Mouse (Mus musculus): Measurements from ENCODE around the gene Pgm5. TPM values are rescaled to one million over a fixed set of nuclear protein-coding genes. Genes with fewer than 3 reads are reported as not detected.

Gene Pgm5
- total and polyA plus RNA-seq, 2 experiments from 2014 or later, result 0.57 to 11.7 TPM

GRCm38 (mm10) chr19:24700664-24701063 lies 161.0 kb downstream of the Pgm5 start:
- Histone ChIP-seq H3K9me3 (ENCODE audit: low read length) (no peaks in the 10 kb centered on the region), H3K4me2 (ENCODE audit: low read depth, low read length, poor library complexity, severe bottlenecking) (no peak overlapping the region), H3K27me3 (ENCODE audit: insufficient read depth, low read length) (no peaks in the 10 kb centered on the region), H3K27ac (ENCODE audit: low read depth, low read length) (no peak overlapping the region), H3K4me3 (ENCODE audit: low read depth, low read length) (no peak overlapping the region), H3K4me1 (ENCODE audit: insufficient read depth, low read length) (no peaks in the 10 kb centered on the region), H3K36me3 (ENCODE audit: insufficient read depth, low read length) (no peaks in the 10 kb centered on the region), H3K9ac (replicated peaks; ENCODE audit: low read length, poor library complexity, severe bottlenecking) (no peak overlapping the region)
- no peak for TF ChIP-seq CTCF (IDR thresholded peaks at IDR 0.05)
- ATAC-seq (ENCODE audit: low FRiP score), result no peak
- WGBS, result 88% methylated on average over 5 of the region's 5 CpGs
- DNase-seq (ENCODE audit: low spot score), result no peak

- peak; percentile 52 for DNase-seq (ENCODE audit: low spot score)
These were observed 161.7 kb downstream of the Pgm5 start for GRCm38 (mm10) chr19:24699910-24700309.

GRCm38 (mm10) chr19:24699196-24699595 lies 162.5 kb downstream of the Pgm5 start:
- Histone ChIP-seq H3K27me3 (ENCODE audit: insufficient read depth, low read length) (no peaks in the 10 kb centered on the region), H3K4me3 (ENCODE audit: low read depth, low read length) (no peak overlapping the region), H3K27ac (ENCODE audit: low read depth, low read length) (no peak overlapping the region), H3K9me3 (ENCODE audit: low read length) (no peaks in the 10 kb centered on the region), H3K36me3 (ENCODE audit: insufficient read depth, low read length) (no peaks in the 10 kb centered on the region), H3K4me2 (ENCODE audit: low read depth, low read length, poor library complexity, severe bottlenecking) (no peak overlapping the region), H3K9ac (replicated peaks; ENCODE audit: low read length, poor library complexity, severe bottlenecking) (no peak overlapping the region), H3K4me1 (ENCODE audit: insufficient read depth, low read length) (no peaks in the 10 kb centered on the region)
- WGBS, result 79% methylated on average over 3 of the region's 3 CpGs
- ATAC-seq (ENCODE audit: low FRiP score) (no peak), DNase-seq (ENCODE audit: low spot score) (no peak)
- TF ChIP-seq CTCF (IDR thresholded peaks at IDR 0.05), result no peak

More at GRCm38 (mm10) chr19:24699910-24700309, 161.7 kb downstream of the Pgm5 start:
- no peaks in the 10 kb centered on the region for H3K9me3 ChIP-seq (ENCODE audit: low read length)
- H3K36me3 ChIP-seq (ENCODE audit: insufficient read depth, low read length), result no peaks in the 10 kb centered on the region
- H3K4me3 ChIP-seq (ENCODE audit: low read depth, low read length), result no peak overlapping the region
- H3K27me3 ChIP-seq (ENCODE audit: insufficient read depth, low read length), result no peaks in the 10 kb centered on the region
- H3K4me1 ChIP-seq (ENCODE audit: insufficient read depth, low read length), result no peaks in the 10 kb centered on the region
- H3K4me2 ChIP-seq (ENCODE audit: low read depth, low read length, poor library complexity, severe bottlenecking), result no peak overlapping the region
- no peak for ATAC-seq (ENCODE audit: low FRiP score)
- H3K9ac ChIP-seq (replicated peaks; ENCODE audit: low read length, poor library complexity, severe bottlenecking), result no peak overlapping the region
- no peak overlapping the region for H3K27ac ChIP-seq (ENCODE audit: low read depth, low read length)
- TF ChIP-seq CTCF (IDR thresholded peaks at IDR 0.05), result peak; percentile 54

- no peak for DNase-seq (ENCODE audit: low spot score)
- no peak overlapping the region for H3K4me3 ChIP-seq (ENCODE audit: low read depth, low read length)
- no peak for ATAC-seq (ENCODE audit: low FRiP score)
- H3K27me3 ChIP-seq (ENCODE audit: insufficient read depth, low read length), result no peaks in the 10 kb centered on the region
- H3K9ac ChIP-seq (replicated peaks; ENCODE audit: low read length, poor library complexity, severe bottlenecking), result no peak overlapping the region
- TF ChIP-seq CTCF (IDR thresholded peaks at IDR 0.05), result no peak
- H3K9me3 ChIP-seq (ENCODE audit: low read length), result no peaks in the 10 kb centered on the region
- no peaks in the 10 kb centered on the region for H3K36me3 ChIP-seq (ENCODE audit: insufficient read depth, low read length)
- H3K27ac ChIP-seq (ENCODE audit: low read depth, low read length), result no peak overlapping the region
- no peak overlapping the region for H3K4me2 ChIP-seq (ENCODE audit: low read depth, low read length, poor library complexity, severe bottlenecking)
- H3K4me1 ChIP-seq (ENCODE audit: insufficient read depth, low read length), result no peaks in the 10 kb centered on the region
- WGBS, result 72% methylated on average over 5 of the region's 5 CpGs
These were observed 163.0 kb downstream of the Pgm5 start for GRCm38 (mm10) chr19:24698651-24699050.

- no peak for ATAC-seq (ENCODE audit: low FRiP score)
- 76% methylated on average over 1 of the region's 1 CpGs for WGBS
- H3K36me3 ChIP-seq (ENCODE audit: insufficient read depth, low read length), result no peaks in the 10 kb centered on the region
These were observed 163.7 kb downstream of the Pgm5 start for GRCm38 (mm10) chr19:24697946-24698345.

GRCm38 (mm10) chr19:24692691-24693090 lies 169.0 kb downstream of the Pgm5 start:
- H3K4me1 ChIP-seq (ENCODE audit: insufficient read depth, low read length), result no peaks in the 10 kb centered on the region

More at GRCm38 (mm10) chr19:24697946-24698345, 163.7 kb downstream of the Pgm5 start:
- Histone ChIP-seq H3K4me1 (ENCODE audit: insufficient read depth, low read length) (no peaks in the 10 kb centered on the region), H3K9me3 (ENCODE audit: low read length) (no peaks in the 10 kb centered on the region), H3K27me3 (ENCODE audit: insufficient read depth, low read length) (no peaks in the 10 kb centered on the region), H3K4me3 (ENCODE audit: low read depth, low read length) (no peak overlapping the region), H3K27ac (ENCODE audit: low read depth, low read length) (no peak overlapping the region), H3K9ac (replicated peaks; ENCODE audit: low read length, poor library complexity, severe bottlenecking) (no peak overlapping the region), H3K4me2 (ENCODE audit: low read depth, low read length, poor library complexity, severe bottlenecking) (no peak overlapping the region)
- TF ChIP-seq CTCF (IDR thresholded peaks at IDR 0.05), result no peak
- DNase-seq (ENCODE audit: low spot score), result no peak

More at GRCm38 (mm10) chr19:24692691-24693090, 169.0 kb downstream of the Pgm5 start:
- 84% methylated on average over 2 of the region's 2 CpGs for WGBS
- Histone ChIP-seq H3K9me3 (ENCODE audit: low read length) (no peaks in the 10 kb centered on the region), H3K4me3 (ENCODE audit: low read depth, low read length) (no peak overlapping the region), H3K36me3 (ENCODE audit: insufficient read depth, low read length) (no peaks in the 10 kb centered on the region), H3K27ac (ENCODE audit: low read depth, low read length) (no peak overlapping the region), H3K4me2 (ENCODE audit: low read depth, low read length, poor library complexity, severe bottlenecking) (no peak overlapping the region), H3K27me3 (ENCODE audit: insufficient read depth, low read length) (no peaks in the 10 kb centered on the region), H3K9ac (replicated peaks; ENCODE audit: low read length, poor library complexity, severe bottlenecking) (no peak overlapping the region)
- ATAC-seq (ENCODE audit: low FRiP score) (no peak), DNase-seq (ENCODE audit: low spot score) (no peak)
- no peak for TF ChIP-seq CTCF (IDR thresholded peaks at IDR 0.05)
